ENCODE assay signal across 11 mouse cellular contexts in the genomic region with DNA sequence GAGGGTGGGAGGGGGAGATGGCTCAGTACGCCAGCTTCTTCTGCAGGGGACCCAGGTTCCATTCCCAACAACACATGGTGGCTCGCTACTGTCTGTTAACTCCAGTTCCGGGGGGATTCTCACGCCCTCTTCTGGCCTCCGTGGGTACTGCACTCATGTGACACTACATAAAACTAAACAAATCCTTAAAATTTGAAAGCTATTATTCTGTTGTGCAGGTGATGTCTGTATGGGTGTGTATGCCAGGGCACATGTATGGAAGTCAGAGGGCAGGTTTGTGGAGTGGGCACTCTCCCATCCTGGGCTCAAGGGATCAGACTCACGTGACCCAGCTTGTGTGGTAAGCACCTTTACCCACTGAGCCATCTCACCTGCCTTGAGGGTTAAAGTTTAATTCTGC. TPM values are rescaled to one million over a fixed set of nuclear protein-coding genes. Genes with fewer than 3 reads are reported as not detected.
DNase-seq lines count a peak whose midpoint lies in the region; ATAC-seq and TF ChIP-seq lines count a peak whose summit lies in the region.
"Had no signal": no experiment of that assay in that cellular context is flagged by ENCODE, and none has a peak within 500 bp of the region (broad histone marks: within the 10 kb centered on the region; RNA-seq: fewer than 3 reads in every experiment).

No protein-coding gene starts in this region.

- no peak overlapping the region for H3K4me3 ChIP-seq in intestine, embryonic 14.5 days (ENCODE audit: low read depth, low read length)
- no peak overlapping the region for H3K4me3 ChIP-seq in intestine, embryonic 16.5 days (ENCODE audit: low read length)
- no peak overlapping the region for H3K4me3 ChIP-seq in CH12.LX (replicated peaks in 1 of 3; ENCODE audit: low read depth in 2 of 3, low read length in 2 of 3, poor library complexity in 1 of 3)
- no peak overlapping the region for H3K4me3 ChIP-seq in bone marrow, adult 2 months (replicated peaks; ENCODE audit: control insufficient read depth, low read depth, low read length)
- H3K4me3 ChIP-seq: heart, embryonic 10.5 days; megakaryocyte, embryonic 14.5 days had no signal

- no peaks in the 10 kb centered on the region for H3K27me3 ChIP-seq in intestine, embryonic 14.5 days (replicated peaks; ENCODE audit: control insufficient read depth, insufficient read depth, low read length)
- H3K27me3 ChIP-seq in intestine, embryonic 16.5 days (replicated peaks; ENCODE audit: control insufficient read depth, insufficient read depth, low read length) = no peaks in the 10 kb centered on the region
- H3K27me3 ChIP-seq in CH12.LX (replicated peaks) = no peaks in the 10 kb centered on the region

- H3K9me3 ChIP-seq in intestine, embryonic 14.5 days (ENCODE audit: control insufficient read depth, low read length) = no peaks in the 10 kb centered on the region
- H3K9me3 ChIP-seq in intestine, embryonic 16.5 days (ENCODE audit: control insufficient read depth, low read length) = no peaks in the 10 kb centered on the region
- no peaks in the 10 kb centered on the region for H3K9me3 ChIP-seq in CH12.LX (replicated peaks; ENCODE audit: low read length)
- H3K9me3 ChIP-seq: heart, embryonic 10.5 days; megakaryocyte, embryonic 14.5 days had no signal

- no peak overlapping the region for H3K4me2 ChIP-seq in intestine, embryonic 14.5 days (ENCODE audit: low read length)
- no peak overlapping the region for H3K4me2 ChIP-seq in intestine, embryonic 16.5 days (ENCODE audit: low read depth, low read length)
- peak overlapping the region; percentile 2; the same call in 1 of the 2 replicates for H3K4me2 ChIP-seq in CH12.LX (ENCODE audit: insufficient read depth, low read depth, poor library complexity, severe bottlenecking)

- peak; percentile 56 to 58 for TF ChIP-seq CTCF in CH12.LX (conservative IDR thresholded peaks at IDR 0.05 in 1 of 2, IDR thresholded peaks at IDR 0.05 in 1 of 2; ENCODE audit: low read depth in 2 of 2, low read length in 2 of 2)
- TF ChIP-seq CTCF in bone marrow, adult 2 months (IDR thresholded peaks at IDR 0.05; ENCODE audit: control insufficient read depth, insufficient read depth, low read length) = peak; percentile 54

- H3K4me1 ChIP-seq in intestine, embryonic 14.5 days (replicated peaks; ENCODE audit: control insufficient read depth, insufficient read depth, low read length) = no peaks in the 10 kb centered on the region
- H3K4me1 ChIP-seq in intestine, embryonic 16.5 days (ENCODE audit: control insufficient read depth, insufficient read depth, low read length) = no peaks in the 10 kb centered on the region
- peaks cover 5 to 9% of the 10 kb centered on the region in 2 experiments; a peak in 3 of 4 replicates for H3K4me1 ChIP-seq in CH12.LX (ENCODE audit: control insufficient read depth in 1 of 2, insufficient read depth in 2 of 2)
- peaks cover 3% of the 10 kb centered on the region for H3K4me1 ChIP-seq in bone marrow, adult 2 months (ENCODE audit: control insufficient read depth, insufficient read depth, low read length)

- no peak overlapping the region for H3K9ac ChIP-seq in intestine, embryonic 14.5 days (ENCODE audit: low read length)
- H3K9ac ChIP-seq in intestine, embryonic 16.5 days (ENCODE audit: low read depth, low read length) = no peak overlapping the region
- H3K9ac ChIP-seq in CH12.LX (ENCODE audit: insufficient read depth, low read depth) = no peak overlapping the region

- no peaks in the 10 kb centered on the region for H3K36me3 ChIP-seq in intestine, embryonic 14.5 days (ENCODE audit: control insufficient read depth, insufficient read depth, low read length)
- no peaks in the 10 kb centered on the region for H3K36me3 ChIP-seq in intestine, embryonic 16.5 days (ENCODE audit: control insufficient read depth, insufficient read depth, low read length)
- H3K36me3 ChIP-seq in CH12.LX (replicated peaks in 1 of 2; ENCODE audit: control insufficient read depth in 1 of 2, insufficient read depth in 1 of 2, low read length in 1 of 2) = no peaks in the 10 kb centered on the region
- H3K36me3 ChIP-seq: heart, embryonic 10.5 days had no signal

- H3K27ac ChIP-seq in intestine, embryonic 14.5 days (ENCODE audit: low read depth) = no peak overlapping the region
- no peak overlapping the region for H3K27ac ChIP-seq in intestine, embryonic 16.5 days (ENCODE audit: low read length)
- no peak overlapping the region for H3K27ac ChIP-seq in CH12.LX (ENCODE audit: insufficient read depth, low read depth)
- H3K27ac ChIP-seq in bone marrow, adult 2 months (ENCODE audit: control insufficient read depth, insufficient read depth, low read depth, low read length, poor library complexity) = no peak overlapping the region
- H3K27ac ChIP-seq: heart, embryonic 10.5 days had no signal

- peak; percentile 49 for DNase-seq in intestine, embryonic 14.5 days (ENCODE audit: low spot score)
- no peak for DNase-seq in CH12.LX (ENCODE audit: extremely low read depth)
- peak; percentile 76 to 81 for DNase-seq in kidney, postnatal 25 days
- no peak for DNase-seq in layer of hippocampus, postnatal 10 days (ENCODE audit: low spot score in 2 of 2)
- DNase-seq in cerebellum, postnatal 25 days = no peak
- no peak for DNase-seq in right cerebral cortex, postnatal 10 days (ENCODE audit: low spot score in 2 of 2)
- DNase-seq: layer of hippocampus, adult 9-11 months had no signal

- in situ Hi-C loops in CH12.LX (cut with MboI; ENCODE audit: low pct_ligation_motif_present, low pct_unique_long_range_greater_than_20kb, low sequenced_read_pairs) = loop anchor here (25.0 kb wide), 1 partner anchor 592 kb away; no protein-coding TSS in a partner anchor

- no peak for ATAC-seq in intestine, embryonic 14.5 days (replicated peaks; ENCODE audit: low FRiP score, low TSS enrichment, low read depth)
- ATAC-seq in intestine, embryonic 16.5 days = no peak

- TF ChIP-seq POLR2A in CH12.LX (IDR thresholded peaks at IDR 0.05; ENCODE audit: low read depth, low read length) = no peak
- TF ChIP-seq POLR2A in bone marrow, adult 2 months (IDR thresholded peaks at IDR 0.05; ENCODE audit: borderline replicate concordance, control insufficient read depth, low read depth, low read length) = no peak

- no peak for TF ChIP-seq EP300 in CH12.LX (IDR thresholded peaks at IDR 0.05; ENCODE audit: low read length)

- dilution Hi-C loops in CH12.LX (cut with MboI; ENCODE audit: extremely low pct_ligation_motif_present, extremely low pct_unique_long_range_greater_than_20kb, low sequenced_read_pairs) = no loop called here

- WGBS in intestine, embryonic 14.5 days = 38% methylated on average over 6 of the region's 6 CpGs
- WGBS in intestine, embryonic 16.5 days = 34% methylated on average over 6 of the region's 6 CpGs
- WGBS in bone marrow, adult 2 months = 49% methylated on average over 6 of the region's 6 CpGs

- peak; percentile 12 for TF ChIP-seq RAD21 in CH12.LX (IDR thresholded peaks at IDR 0.05; ENCODE audit: low read depth, low read length)

- H3K79me2 ChIP-seq in CH12.LX (replicated peaks; ENCODE audit: control insufficient read depth, extremely low read depth, insufficient read depth, poor library complexity, severe bottlenecking) = no peaks in the 10 kb centered on the region

TF ChIP-seq in CH12.LX, 34 proteins besides CTCF, POLR2A, EP300 and RAD21:
- TF ChIP-seq SMC3 (IDR thresholded peaks at IDR 0.05; ENCODE audit: low read depth, low read length) (peak; percentile 40), BHLHE40 (IDR thresholded peaks at IDR 0.05; ENCODE audit: low read depth, low read length) (peak; percentile 42; the same call in 1 of the 2 replicates), CHD2 (IDR thresholded peaks at IDR 0.05; ENCODE audit: low read length) (no peak)

RNA-seq across cellular contexts. Expression of a gene that starts 16.6 kb away (rescaled TPM):
- 0.93 and 14.2 TPM in 2 replicates for polyA plus RNA-seq in intestine, embryonic 14.5 days (2014; fragmentation: Nextera tagmentation; extraction: Ambion mirVana)
- polyA plus RNA-seq in intestine, embryonic 16.5 days (2015; fragmentation: Nextera tagmentation; extraction: Ambion mirVana) = 21.1 and 23.1 TPM in 2 replicates
- not detected in 2 replicates for total RNA-seq in CH12.LX (2012; rRNA removed)
- 0.18 TPM in 1 of 2 replicates, not detected in the other for total RNA-seq in CH12.LX (2014; rRNA removed)
- polyA plus RNA-seq in CH12.LX (2012; ENCODE audit: insufficient read length, low read depth) = not detected in 2 replicates
- polyA plus RNA-seq in bone marrow, adult 2 months (2011; ENCODE audit: insufficient read depth, insufficient read length, low replicate concordance, missing spikeins) = 1.3 and 2.6 TPM in 2 replicates
- total RNA-seq in layer of hippocampus, postnatal 10 days (2021) = 10 to 100 TPM; 16.6 to 19.4 TPM

Comparison
In these comparisons a context has a peak if more than half of its experiments do, and no peak if none do; other contexts are left out.
1. DNase-seq: peak in intestine, embryonic 14.5 days (single experiment) and kidney, postnatal 25 days (2 of 2); none in CH12.LX (single experiment), layer of hippocampus, postnatal 10 days (0 of 2), cerebellum, postnatal 25 days (0 of 2) and right cerebral cortex, postnatal 10 days (0 of 2).